14 mouse cellular contexts compared by ENCODE assay signal in the genomic region with DNA sequence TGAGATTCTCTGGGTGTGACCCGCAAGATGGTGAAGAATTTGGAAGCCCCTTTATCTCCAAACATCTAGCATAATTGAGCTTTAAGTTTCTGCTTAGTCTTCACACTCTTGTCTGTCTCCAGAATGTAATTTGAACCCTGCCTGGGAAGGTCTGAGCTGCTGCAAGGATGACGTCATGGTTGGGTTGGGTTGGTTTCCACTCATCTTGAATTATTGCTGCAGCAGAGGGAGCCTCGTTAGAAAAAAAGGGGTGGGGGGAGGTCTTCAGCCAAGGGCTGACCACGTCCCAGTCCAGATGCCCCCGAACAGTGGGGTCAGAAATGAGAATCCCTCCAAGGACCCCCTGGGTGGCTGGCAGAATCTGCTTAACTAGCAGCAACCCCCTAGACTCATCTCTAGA.
DNase-seq lines count a peak whose midpoint lies in the region; ATAC-seq and TF ChIP-seq lines count a peak whose summit lies in the region.
"Had no signal": no experiment of that assay in that cellular context is flagged by ENCODE, and none has a peak within 500 bp of the region (broad histone marks: within the 10 kb centered on the region; RNA-seq: fewer than 3 reads in every experiment).

No protein-coding gene starts in this region.

- H3K9me3 ChIP-seq in intestine, embryonic 14.5 days (ENCODE audit: control insufficient read depth, low read length), result no peaks in the 10 kb centered on the region
- H3K9me3 ChIP-seq in intestine, postnatal 0 days (ENCODE audit: control insufficient read depth), result no peaks in the 10 kb centered on the region
- H3K9me3 ChIP-seq in limb, embryonic 13.5 days, result no peaks in the 10 kb centered on the region
- no peaks in the 10 kb centered on the region for H3K9me3 ChIP-seq in hindbrain, embryonic 10.5 days
- H3K9me3 ChIP-seq: heart, embryonic 10.5 days; liver, embryonic 13.5 days had no signal

- no peak for DNase-seq in intestine, embryonic 14.5 days (ENCODE audit: low spot score)
- peak; percentile 65 for DNase-seq in 3T3-L1 (ENCODE audit: low read depth, low spot score)
- peak; percentile 55 for DNase-seq in embryo, embryonic 9.5 days (ENCODE audit: extremely low spot score)
- no peak for DNase-seq in frontal cortex, postnatal 36 days (ENCODE audit: low spot score in 2 of 2)
- DNase-seq in hindbrain, embryonic 10.5 days (ENCODE audit: low spot score), result no peak
- DNase-seq: cerebellum, postnatal 25 days; kidney, adult 2 months; liver, embryonic 13.5 days; right cerebral cortex, adult 18-20 months had no signal

- peaks cover 10% of the 10 kb centered on the region; the same call in 1 of the 2 replicates for H3K4me1 ChIP-seq in intestine, embryonic 14.5 days (replicated peaks; ENCODE audit: control insufficient read depth, insufficient read depth, low read length)
- 0 out of 2 replicates have a peak, but pooled peaks cover 2% of the 10 kb centered on the region for H3K4me1 ChIP-seq in intestine, postnatal 0 days (replicated peaks; ENCODE audit: control insufficient read depth, insufficient read depth, low read length)
- peaks cover 27% of the 10 kb centered on the region for H3K4me1 ChIP-seq in limb, embryonic 13.5 days
- peaks cover 48% of the 10 kb centered on the region for H3K4me1 ChIP-seq in hindbrain, embryonic 10.5 days (replicated peaks)
- H3K4me1 ChIP-seq: liver, embryonic 13.5 days had no signal

- H3K27ac ChIP-seq in intestine, embryonic 14.5 days (ENCODE audit: low read depth), result no peak overlapping the region
- H3K27ac ChIP-seq in intestine, postnatal 0 days (ENCODE audit: low read depth, low read length), result no peak overlapping the region
- H3K27ac ChIP-seq in limb, embryonic 13.5 days, result no peak overlapping the region
- H3K27ac ChIP-seq in hindbrain, embryonic 10.5 days, result no peak overlapping the region
- H3K27ac ChIP-seq: heart, embryonic 10.5 days; liver, embryonic 13.5 days had no signal

- H3K4me2 ChIP-seq in intestine, embryonic 14.5 days (ENCODE audit: low read length), result no peak overlapping the region
- H3K4me2 ChIP-seq in intestine, postnatal 0 days (replicated peaks; ENCODE audit: low read depth), result no peak overlapping the region
- no peak overlapping the region for H3K4me2 ChIP-seq in limb, embryonic 13.5 days (replicated peaks)
- H3K4me2 ChIP-seq: liver, embryonic 13.5 days had no signal

- WGBS in intestine, embryonic 14.5 days, result 18% methylated on average over 5 of the region's 5 CpGs
- WGBS in intestine, postnatal 0 days, result 40% methylated on average over 5 of the region's 5 CpGs
- 11% methylated on average over 5 of the region's 5 CpGs for WGBS in limb, embryonic 13.5 days
- 34% methylated on average over 5 of the region's 5 CpGs for WGBS in hindbrain, embryonic 10.5 days

- no peak for TF ChIP-seq CTCF in intestine, postnatal 0 days (IDR thresholded peaks at IDR 0.05; ENCODE audit: low read depth)

- H3K27me3 ChIP-seq in intestine, embryonic 14.5 days (replicated peaks; ENCODE audit: control insufficient read depth, insufficient read depth, low read length), result no peaks in the 10 kb centered on the region
- no peaks in the 10 kb centered on the region for H3K27me3 ChIP-seq in intestine, postnatal 0 days (replicated peaks; ENCODE audit: control insufficient read depth, insufficient read depth, low read length)
- no peaks in the 10 kb centered on the region for H3K27me3 ChIP-seq in limb, embryonic 13.5 days
- no peaks in the 10 kb centered on the region for H3K27me3 ChIP-seq in hindbrain, embryonic 10.5 days (ENCODE audit: insufficient read depth, poor library complexity, severe bottlenecking)
- H3K27me3 ChIP-seq: liver, embryonic 13.5 days had no signal

- 0 out of 2 replicates have a peak, but pooled peaks have one; percentile 42 for ATAC-seq in intestine, embryonic 14.5 days (replicated peaks; ENCODE audit: low FRiP score, low TSS enrichment, low read depth)
- ATAC-seq in intestine, postnatal 0 days, result no peak
- ATAC-seq in limb, embryonic 13.5 days (ENCODE audit: low FRiP score, low read depth), result peak; percentile 61
- ATAC-seq in frontal cortex, adult (ENCODE audit: low TSS enrichment), result no peak

- H3K36me3 ChIP-seq in intestine, embryonic 14.5 days (ENCODE audit: control insufficient read depth, insufficient read depth, low read length), result no peaks in the 10 kb centered on the region
- no peaks in the 10 kb centered on the region for H3K36me3 ChIP-seq in intestine, postnatal 0 days (ENCODE audit: control insufficient read depth, insufficient read depth)
- H3K36me3 ChIP-seq in limb, embryonic 13.5 days, result no peaks in the 10 kb centered on the region
- H3K36me3 ChIP-seq in hindbrain, embryonic 10.5 days, result no peaks in the 10 kb centered on the region
- H3K36me3 ChIP-seq: G1E; heart, embryonic 10.5 days; liver, embryonic 13.5 days had no signal

- no peak overlapping the region for H3K9ac ChIP-seq in intestine, embryonic 14.5 days (ENCODE audit: low read length)
- H3K9ac ChIP-seq in intestine, postnatal 0 days (ENCODE audit: low read depth, low read length), result no peak overlapping the region
- no peak overlapping the region for H3K9ac ChIP-seq in limb, embryonic 13.5 days
- H3K9ac ChIP-seq: liver, embryonic 13.5 days had no signal

- H3K4me3 ChIP-seq in intestine, embryonic 14.5 days (ENCODE audit: low read depth, low read length), result no peak overlapping the region
- H3K4me3 ChIP-seq in intestine, postnatal 0 days (ENCODE audit: low read depth, low read length), result no peak overlapping the region
- H3K4me3 ChIP-seq in limb, embryonic 13.5 days, result no peak overlapping the region
- no peak overlapping the region for H3K4me3 ChIP-seq in hindbrain, embryonic 10.5 days
- H3K4me3 ChIP-seq: heart, embryonic 10.5 days; liver, embryonic 13.5 days had no signal

Comparison
In these comparisons a context has a peak if more than half of its experiments do, and no peak if none do; other contexts are left out.
1. ATAC-seq: peak in intestine, embryonic 14.5 days (single experiment) and limb, embryonic 13.5 days (single experiment); none in intestine, postnatal 0 days (single experiment) and frontal cortex, adult (single experiment).
2. DNase-seq: peak in 3T3-L1 (single experiment) and embryo, embryonic 9.5 days (single experiment); none in intestine, embryonic 14.5 days (single experiment), frontal cortex, postnatal 36 days (0 of 2) and hindbrain, embryonic 10.5 days (single experiment).